Mouse (Mus musculus): ENCODE data around the gene Gps2. TPM values are rescaled to one million over a fixed set of nuclear protein-coding genes. Genes with fewer than 3 reads are reported as not detected.

The Gps2 gene
- polyA plus RNA-seq, 1 experiment from 2014 or later = 42.3 TPM

- Histone ChIP-seq H3K4me2 (replicated peaks; ENCODE audit: low read depth) (no peak overlapping the region), H3K27me3 (replicated peaks; ENCODE audit: control insufficient read depth, insufficient read depth, low read length) (no peaks in the 10 kb centered on the region), H3K9ac (ENCODE audit: low read depth, low read length) (no peak overlapping the region), H3K4me3 (ENCODE audit: low read depth, low read length) (no peak overlapping the region), H3K27ac (ENCODE audit: low read depth, low read length) (no peak overlapping the region), H3K4me1 (replicated peaks; ENCODE audit: control insufficient read depth, insufficient read depth, low read length) (no peaks in the 10 kb centered on the region), H3K9me3 (ENCODE audit: control insufficient read depth) (no peaks in the 10 kb centered on the region), H3K36me3 (ENCODE audit: control insufficient read depth, insufficient read depth) (peaks cover 54% of the 10 kb centered on the region)
- 93% methylated on average over 9 of the region's 9 CpGs for WGBS
- no peak for TF ChIP-seq CTCF (IDR thresholded peaks at IDR 0.05; ENCODE audit: low read depth)
- no peak for ATAC-seq
Observed at GRCm38 (mm10) chr11:69904311-69904710, 9.4 kb upstream of the Gps2 start.

GRCm38 (mm10) chr11:69908645-69909044 is 5.0 kb upstream of the Gps2 start:
- 89% methylated on average over 11 of the region's 11 CpGs for WGBS
- H3K27me3 ChIP-seq (replicated peaks; ENCODE audit: control insufficient read depth, insufficient read depth, low read length) = no peaks in the 10 kb centered on the region
- H3K4me1 ChIP-seq (replicated peaks; ENCODE audit: control insufficient read depth, insufficient read depth, low read length) = no peaks in the 10 kb centered on the region
- ATAC-seq = no peak
- H3K4me2 ChIP-seq (replicated peaks; ENCODE audit: low read depth) = no peak overlapping the region
- no peak for TF ChIP-seq CTCF (IDR thresholded peaks at IDR 0.05; ENCODE audit: low read depth)
- no peak overlapping the region for H3K4me3 ChIP-seq (ENCODE audit: low read depth, low read length)
- H3K27ac ChIP-seq (ENCODE audit: low read depth, low read length) = no peak overlapping the region
- H3K36me3 ChIP-seq (ENCODE audit: control insufficient read depth, insufficient read depth) = peaks cover 94% of the 10 kb centered on the region
- H3K9me3 ChIP-seq (ENCODE audit: control insufficient read depth) = no peaks in the 10 kb centered on the region
- H3K9ac ChIP-seq (ENCODE audit: low read depth, low read length) = no peak overlapping the region

GRCm38 (mm10) chr11:69909174-69909573 is 4.5 kb upstream of the Gps2 start:
- Histone ChIP-seq H3K9me3 (ENCODE audit: control insufficient read depth) (no peaks in the 10 kb centered on the region), H3K4me2 (replicated peaks; ENCODE audit: low read depth) (no peak overlapping the region), H3K27ac (ENCODE audit: low read depth, low read length) (no peak overlapping the region), H3K27me3 (replicated peaks; ENCODE audit: control insufficient read depth, insufficient read depth, low read length) (no peaks in the 10 kb centered on the region), H3K4me1 (replicated peaks; ENCODE audit: control insufficient read depth, insufficient read depth, low read length) (no peaks in the 10 kb centered on the region), H3K9ac (ENCODE audit: low read depth, low read length) (no peak overlapping the region), H3K36me3 (ENCODE audit: control insufficient read depth, insufficient read depth) (peaks cover 88% of the 10 kb centered on the region), H3K4me3 (ENCODE audit: low read depth, low read length) (no peak overlapping the region)
- 95% methylated on average over 5 of the region's 5 CpGs for WGBS
- no peak for ATAC-seq
- TF ChIP-seq CTCF (IDR thresholded peaks at IDR 0.05; ENCODE audit: low read depth) = no peak

GRCm38 (mm10) chr11:69910177-69910576 is 3.5 kb upstream of the Gps2 start:
- H3K4me1 ChIP-seq (replicated peaks; ENCODE audit: control insufficient read depth, insufficient read depth, low read length) = no peaks in the 10 kb centered on the region
- no peak overlapping the region for H3K27ac ChIP-seq (ENCODE audit: low read depth, low read length)
- H3K27me3 ChIP-seq (replicated peaks; ENCODE audit: control insufficient read depth, insufficient read depth, low read length) = no peaks in the 10 kb centered on the region
- no peak overlapping the region for H3K9ac ChIP-seq (ENCODE audit: low read depth, low read length)
- no peaks in the 10 kb centered on the region for H3K9me3 ChIP-seq (ENCODE audit: control insufficient read depth)
- 89% methylated on average over 8 of the region's 8 CpGs for WGBS
- no peak for TF ChIP-seq CTCF (IDR thresholded peaks at IDR 0.05; ENCODE audit: low read depth)
- peaks cover 82% of the 10 kb centered on the region for H3K36me3 ChIP-seq (ENCODE audit: control insufficient read depth, insufficient read depth)
- ATAC-seq = no peak
- no peak overlapping the region for H3K4me3 ChIP-seq (ENCODE audit: low read depth, low read length)
- H3K4me2 ChIP-seq (replicated peaks; ENCODE audit: low read depth) = no peak overlapping the region

- ATAC-seq = peak; percentile 17; the same call in 1 of the 2 replicates
- Histone ChIP-seq H3K9me3 (ENCODE audit: control insufficient read depth) (no peaks in the 10 kb centered on the region), H3K36me3 (ENCODE audit: control insufficient read depth, insufficient read depth) (peaks cover 80% of the 10 kb centered on the region), H3K27ac (ENCODE audit: low read depth, low read length) (peak overlapping the region; percentile 70), H3K9ac (ENCODE audit: low read depth, low read length) (0 out of 2 replicates have a peak overlapping the region, but pooled peaks have one; percentile 11), H3K27me3 (replicated peaks; ENCODE audit: control insufficient read depth, insufficient read depth, low read length) (no peaks in the 10 kb centered on the region), H3K4me1 (replicated peaks; ENCODE audit: control insufficient read depth, insufficient read depth, low read length) (no peaks in the 10 kb centered on the region), H3K4me3 (ENCODE audit: low read depth, low read length) (no peak overlapping the region), H3K4me2 (replicated peaks; ENCODE audit: low read depth) (peak overlapping the region; percentile 45)
- no peak for TF ChIP-seq CTCF (IDR thresholded peaks at IDR 0.05; ENCODE audit: low read depth)
- 78% methylated on average over 17 of the region's 17 CpGs for WGBS
Observed at GRCm38 (mm10) chr11:69910781-69911560, 2.7 kb upstream of the Gps2 start.

- no peaks in the 10 kb centered on the region for H3K4me1 ChIP-seq (replicated peaks; ENCODE audit: control insufficient read depth, insufficient read depth, low read length)
- 95% methylated on average over 5 of the region's 6 CpGs for WGBS
- H3K9me3 ChIP-seq (ENCODE audit: control insufficient read depth) = no peaks in the 10 kb centered on the region
- no peak overlapping the region for H3K9ac ChIP-seq (ENCODE audit: low read depth, low read length)
- peak overlapping the region; percentile 70 for H3K27ac ChIP-seq (ENCODE audit: low read depth, low read length)
- no peak overlapping the region for H3K4me3 ChIP-seq (ENCODE audit: low read depth, low read length)
- peak overlapping the region; percentile 45 for H3K4me2 ChIP-seq (replicated peaks; ENCODE audit: low read depth)
- no peaks in the 10 kb centered on the region for H3K27me3 ChIP-seq (replicated peaks; ENCODE audit: control insufficient read depth, insufficient read depth, low read length)
- ATAC-seq = no peak
- TF ChIP-seq CTCF (IDR thresholded peaks at IDR 0.05; ENCODE audit: low read depth) = no peak
- peaks cover 80% of the 10 kb centered on the region for H3K36me3 ChIP-seq (ENCODE audit: control insufficient read depth, insufficient read depth)
Observed at GRCm38 (mm10) chr11:69911701-69912100, 2.0 kb upstream of the Gps2 start.
